Mouse (Mus musculus) heart, embryonic 12.5 days (tissue): ENCODE measurements around the gene H60b. TPM values are rescaled to one million over a fixed set of nuclear protein-coding genes. Genes with fewer than 3 reads are reported as not detected.
"Not testable (repeated sequence)": the region's sequence is repeated elsewhere in the genome, so short reads cannot be mapped to it uniquely, and the experiment has no call there.

Source experiments
- ATAC-seq: fragments of 200-750 bp; cut with Nextera tagmentation; 2 replicates; pipeline ENCODE4 v1.8.0; 2017; ENCODE audit warnings: moderate TSS enrichment, moderate library complexity; ENCODE audit not compliant: insufficient number of reproducible peaks, low FRiP score
- H3K27ac ChIP-seq: fragments of 300-500 bp; sonication (generic); 2 replicates; pipeline ENCODE4 v1.5.1; 2016; ENCODE audit warnings: mild to moderate bottlenecking, moderate library complexity; ENCODE audit not compliant: poor library complexity, severe bottlenecking
- H3K27me3 ChIP-seq: fragments of 300-500 bp; sonication (generic); replicated peaks from 2 replicates; pipeline ENCODE4 v1.6.1; 2016; ENCODE audit warnings: mild to moderate bottlenecking, moderate library complexity
- H3K36me3 ChIP-seq: fragments of 300-500 bp; sonication (generic); 2 replicates; pipeline ENCODE4 v1.6.1; 2016; ENCODE audit warnings: mild to moderate bottlenecking, moderate library complexity
- H3K4me1 ChIP-seq: fragments of 300-500 bp; sonication (generic); replicated peaks from 2 replicates; pipeline ENCODE4 v1.6.1; 2016; ENCODE audit warnings: mild to moderate bottlenecking
- H3K4me2 ChIP-seq: fragments of 300-500 bp; sonication (generic); 2 replicates; pipeline ENCODE4 v1.6.1; 2016; ENCODE audit warnings: mild to moderate bottlenecking, moderate library complexity
- H3K4me3 ChIP-seq: fragments of 300-500 bp; sonication (generic); 2 replicates; pipeline ENCODE4 v1.5.1; 2016; ENCODE audit warnings: mild to moderate bottlenecking
- H3K9ac ChIP-seq: fragments of 300-500 bp; sonication (generic); 2 replicates; pipeline ENCODE4 v1.6.1; 2016; ENCODE audit warnings: mild to moderate bottlenecking, moderate library complexity
- H3K9me3 ChIP-seq: fragments of 300-500 bp; sonication (generic); replicated peaks from 2 replicates; pipeline ENCODE4 v1.6.1; 2016; ENCODE audit warnings: mild to moderate bottlenecking, moderate library complexity
- WGBS: fragments of 180-500 bp; shearing (Covaris S2); methylation state at CpG from one replicate; pipeline ENCODE4 v1.1.7; 2016; 5-methylcytosine and 5-hydroxymethylcytosine counted together
- polyA plus RNA-seq: library from polyadenylated mRNA; unstranded; fragments of >200 nt; fragmentation: Nextera tagmentation; extraction: Ambion mirVana; gene quantifications from 2 replicates; pipeline ENCODE4 v1.2.1, GENCODE M21; 2016

Gene H60b
- polyA plus RNA-seq: 0.35 and 0.55 TPM in 2 replicates

DNA sequence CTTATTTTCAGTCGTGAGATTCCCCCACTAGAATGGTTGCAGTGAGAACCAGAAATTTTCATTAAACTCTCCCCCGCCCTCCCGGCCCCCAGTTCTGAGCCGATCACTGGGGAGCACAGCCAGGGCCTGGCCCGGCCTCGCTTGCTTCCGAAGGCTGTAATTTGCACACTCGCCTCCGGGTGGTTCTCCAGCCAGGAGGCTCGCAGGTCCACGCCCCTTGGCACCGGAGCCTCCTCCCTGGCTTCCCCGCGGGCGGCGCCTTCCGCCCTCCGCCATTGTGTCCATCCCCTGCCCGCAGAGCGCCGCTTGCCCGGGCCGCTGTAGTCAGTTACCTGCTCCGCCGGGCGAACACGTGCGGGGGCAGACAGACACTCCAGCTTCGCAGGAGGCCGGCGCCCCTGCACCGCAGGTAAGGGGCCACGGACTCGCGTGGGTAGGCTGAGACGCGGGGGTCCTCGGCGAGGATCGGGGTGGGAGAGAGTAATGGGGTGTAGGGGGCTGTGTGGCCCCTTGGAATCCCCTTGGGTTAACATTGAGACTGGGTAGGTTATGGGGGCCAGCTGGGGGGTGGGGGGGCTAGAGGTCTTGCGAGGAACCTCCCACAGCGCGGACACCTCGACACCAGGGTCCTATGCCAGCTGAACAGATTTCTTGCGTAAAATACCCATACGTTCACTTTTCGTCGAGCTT, at the start of gene H60b, which contains the start of gene Raet1e:
Gene H60b (plus strand): TSS at position 277 of the 690 bp plus-strand sequence.
Gene Raet1e (plus strand): TSS at position 260 of the 690 bp plus-strand sequence.
- H3K4me1 ChIP-seq, H3K9me3 ChIP-seq, H3K36me3 ChIP-seq, H3K27ac ChIP-seq: not testable (repeated sequence)
- under 1% methylated on average over 47 of the region's 48 CpGs for WGBS
- peaks cover 55% of the 10 kb centered on the region for H3K27me3 ChIP-seq
- peak; percentile 75 for ATAC-seq
- peak within 1 kb of the TSS; percentile 58 for H3K4me3 ChIP-seq
- H3K9ac ChIP-seq: peak within 1 kb of the TSS; percentile 41; the same call in 1 of the 2 replicates
- H3K4me2 ChIP-seq: peak within 1 kb of the TSS; percentile 87

DNA sequence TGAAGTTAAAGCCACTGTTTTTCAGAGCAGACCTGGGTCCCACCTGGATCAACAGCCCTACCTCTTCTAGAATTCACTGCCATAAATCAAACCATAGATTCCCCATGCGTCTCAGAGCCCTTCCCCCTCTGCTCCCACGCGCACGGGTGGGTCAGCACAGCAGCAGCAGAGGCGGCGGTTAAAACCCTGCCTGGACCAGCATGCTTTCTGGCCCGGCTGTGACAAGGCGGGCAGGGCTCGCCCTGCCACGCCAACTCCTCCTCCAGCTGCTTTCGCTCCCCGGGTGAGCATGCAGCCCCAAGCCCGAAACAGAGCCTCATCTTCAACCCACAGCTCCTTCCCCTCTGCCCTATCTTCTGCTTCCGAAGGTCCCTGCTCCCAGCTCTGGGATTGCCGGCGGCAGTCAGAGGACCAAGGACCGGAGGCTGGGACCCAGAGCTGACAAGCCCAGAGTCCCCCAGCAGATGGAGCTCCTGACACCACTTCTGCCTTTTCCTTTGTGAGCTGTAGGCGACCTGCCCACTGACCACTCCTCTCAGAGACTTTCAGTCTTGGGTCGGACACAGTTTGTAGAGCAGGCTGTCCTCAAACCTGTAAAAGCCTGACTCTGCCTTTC, 17.6 kb upstream of the H60b start:
- H3K4me1 ChIP-seq: 0 out of 2 replicates have a peak, but pooled peaks cover 3% of the 10 kb centered on the region
- WGBS: under 1% methylated on average over 19 of the region's 19 CpGs
- peak; percentile 29; the same call in 1 of the 2 replicates for ATAC-seq
- H3K27me3 ChIP-seq: no peaks in the 10 kb centered on the region
- H3K9ac ChIP-seq: peak overlapping the region; percentile 75
- H3K36me3 ChIP-seq: no peaks in the 10 kb centered on the region
- H3K4me3 ChIP-seq: peak overlapping the region; percentile 54
- no peak overlapping the region for H3K27ac ChIP-seq
- peak overlapping the region; percentile 92 for H3K4me2 ChIP-seq
- no peaks in the 10 kb centered on the region for H3K9me3 ChIP-seq

DNA sequence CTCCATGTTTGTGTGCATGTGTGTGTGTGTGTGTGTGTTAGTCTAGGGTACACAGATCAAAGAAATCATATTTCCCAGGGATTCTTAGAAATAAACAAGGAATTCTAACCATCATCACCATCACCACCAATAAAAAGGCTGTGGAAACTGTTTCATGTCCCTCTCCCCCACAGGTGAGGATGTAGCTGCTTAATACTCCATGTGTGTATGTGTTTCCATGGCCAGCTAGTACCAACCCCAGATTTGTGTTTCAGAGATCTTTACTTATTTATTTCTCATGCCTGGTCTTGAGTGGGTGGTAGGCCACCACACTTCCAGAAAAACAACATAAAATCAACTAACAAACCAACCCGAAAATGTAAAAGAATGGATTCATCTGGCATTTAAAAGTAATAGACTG, 16.2 kb upstream of the H60b start:
- WGBS: 76% methylated on average over 1 of the region's 1 CpGs

GRCm38 (mm10) chr10:22142926-22143325, 15.5 kb upstream of the H60b start:
- Histone ChIP-seq H3K27ac (no peak overlapping the region), H3K27me3 (no peaks in the 10 kb centered on the region), H3K4me1 (0 out of 2 replicates have a peak, but pooled peaks cover 3% of the 10 kb centered on the region), H3K4me3 (no peak overlapping the region), H3K9ac (no peak overlapping the region), H3K9me3 (no peaks in the 10 kb centered on the region), H3K36me3 (0 out of 2 replicates have a peak, but pooled peaks cover 4% of the 10 kb centered on the region), H3K4me2 (no peak overlapping the region)
- ATAC-seq: no peak
- WGBS: 67% methylated on average over 5 of the region's 5 CpGs

More for the DNA sequence above, 16.2 kb upstream of the H60b start:
- H3K36me3 ChIP-seq, H3K9me3 ChIP-seq, ATAC-seq, H3K9ac ChIP-seq, H3K4me3 ChIP-seq, H3K27me3 ChIP-seq, H3K27ac ChIP-seq, H3K4me1 ChIP-seq, H3K4me2 ChIP-seq: not testable (repeated sequence)

- H3K4me2 ChIP-seq: peak overlapping the region; percentile 83
- H3K9ac ChIP-seq: peak overlapping the region; percentile 86
- WGBS: 0% methylated on average over 50 of the region's 50 CpGs
- peaks cover 17% of the 10 kb centered on the region for H3K4me1 ChIP-seq
- 0 out of 2 replicates have a peak, but pooled peaks cover 4% of the 10 kb centered on the region for H3K36me3 ChIP-seq
- no peaks in the 10 kb centered on the region for H3K9me3 ChIP-seq
- ATAC-seq: peak; percentile 84
- peaks cover 21% of the 10 kb centered on the region for H3K27me3 ChIP-seq
- H3K4me3 ChIP-seq: peak overlapping the region; percentile 80
- H3K27ac ChIP-seq: peak overlapping the region; percentile 38
Measured at GRCm38 (mm10) chr10:22148441-22149072, 9.8 kb upstream of the H60b start.

DNA sequence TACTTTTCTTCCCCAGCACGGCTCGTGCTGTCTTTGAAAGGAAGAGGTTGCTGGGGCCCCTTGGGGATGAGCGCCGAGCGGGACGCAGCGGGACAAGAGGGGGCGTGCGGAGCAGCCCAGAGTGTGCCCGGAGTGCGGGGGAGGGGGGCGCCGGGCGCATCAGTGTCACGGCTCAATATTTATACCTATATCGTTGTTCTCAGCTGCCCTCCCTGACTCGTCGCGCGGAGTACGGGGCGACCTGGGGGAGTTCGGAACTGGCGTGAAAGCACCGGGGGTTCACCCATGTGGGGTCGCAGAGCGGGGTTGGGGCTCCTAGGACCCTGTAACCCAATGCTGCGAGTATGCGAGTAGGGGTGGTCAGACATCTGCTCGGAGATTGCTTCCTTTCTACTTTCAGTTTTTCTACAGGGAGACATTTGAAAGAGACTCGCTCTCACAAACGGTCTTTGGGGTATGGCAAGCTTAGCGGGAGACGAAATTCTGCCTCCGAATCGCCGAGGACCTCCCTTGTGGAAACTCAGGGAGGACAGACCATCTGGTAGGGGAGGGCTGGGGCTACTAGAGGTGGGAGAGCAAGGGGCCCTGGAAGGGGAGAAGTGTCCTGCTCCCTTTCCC, 9.2 kb upstream of the H60b start, which contains the start of gene E030030I06Rik:
Gene E030030I06Rik (minus strand): TSS at position 198 of the 618 bp plus-strand sequence.
- Histone ChIP-seq H3K9ac (peak within 1 kb of the TSS; percentile 86), H3K27me3 (peaks cover 23% of the 10 kb centered on the region), H3K4me1 (peaks cover 17% of the 10 kb centered on the region), H3K9me3 (no peaks in the 10 kb centered on the region), H3K4me3 (peak within 1 kb of the TSS; percentile 80), H3K4me2 (peak within 1 kb of the TSS; percentile 83), H3K36me3 (0 out of 2 replicates have a peak, but pooled peaks cover 4% of the 10 kb centered on the region), H3K27ac (peak within 1 kb of the TSS; percentile 38)
- under 1% methylated on average over 37 of the region's 37 CpGs for WGBS
- peak; percentile 20 for ATAC-seq

DNA sequence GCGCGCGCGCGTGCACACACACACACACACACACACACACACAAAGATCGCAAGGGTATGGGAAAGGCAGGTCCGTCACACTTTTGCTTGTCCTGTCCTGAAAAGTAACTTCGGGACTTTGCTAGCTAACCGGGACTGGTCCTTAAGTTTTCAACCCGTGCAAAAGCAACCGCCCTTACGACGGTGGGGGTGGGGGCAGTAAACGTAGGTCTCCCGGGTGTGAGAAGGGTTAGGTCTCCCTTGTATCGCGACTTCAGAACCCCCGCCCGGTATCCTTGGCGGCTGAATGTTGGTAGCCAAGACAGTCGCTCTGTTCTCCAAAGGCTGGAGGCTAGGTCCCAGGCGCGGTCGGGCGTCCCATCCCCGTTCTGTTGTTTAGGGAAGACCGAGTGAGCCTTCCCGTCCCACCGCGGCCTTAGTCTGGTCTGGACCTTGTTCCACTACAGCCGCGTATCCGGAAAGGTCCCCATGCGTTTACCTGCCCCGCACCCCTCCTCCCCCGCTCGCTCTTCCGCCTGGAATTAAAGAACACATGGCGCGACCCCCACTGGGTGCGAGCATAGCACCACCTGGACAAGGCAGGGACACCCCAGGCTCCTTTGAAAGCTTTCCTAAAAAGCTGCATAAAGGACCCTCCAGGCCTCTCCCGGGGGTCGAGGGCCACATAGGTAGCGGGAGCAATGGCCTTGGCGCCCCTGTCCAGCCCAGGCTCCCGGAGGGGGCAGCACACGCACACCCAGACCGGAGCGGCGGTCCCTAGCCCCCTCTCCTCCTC, 8.5 kb upstream of the H60b start:
- Histone ChIP-seq H3K4me2 (peak overlapping the region; percentile 83), H3K9me3 (no peaks in the 10 kb centered on the region), H3K27me3 (peaks cover 25% of the 10 kb centered on the region), H3K9ac (peak overlapping the region; percentile 86), H3K36me3 (0 out of 2 replicates have a peak, but pooled peaks cover 4% of the 10 kb centered on the region), H3K4me1 (peaks cover 17% of the 10 kb centered on the region), H3K4me3 (peak overlapping the region; percentile 80), H3K27ac (no peak overlapping the region)
- ATAC-seq: peak; percentile 26; the same call in 1 of the 2 replicates
- under 1% methylated on average over 45 of the region's 50 CpGs for WGBS

DNA sequence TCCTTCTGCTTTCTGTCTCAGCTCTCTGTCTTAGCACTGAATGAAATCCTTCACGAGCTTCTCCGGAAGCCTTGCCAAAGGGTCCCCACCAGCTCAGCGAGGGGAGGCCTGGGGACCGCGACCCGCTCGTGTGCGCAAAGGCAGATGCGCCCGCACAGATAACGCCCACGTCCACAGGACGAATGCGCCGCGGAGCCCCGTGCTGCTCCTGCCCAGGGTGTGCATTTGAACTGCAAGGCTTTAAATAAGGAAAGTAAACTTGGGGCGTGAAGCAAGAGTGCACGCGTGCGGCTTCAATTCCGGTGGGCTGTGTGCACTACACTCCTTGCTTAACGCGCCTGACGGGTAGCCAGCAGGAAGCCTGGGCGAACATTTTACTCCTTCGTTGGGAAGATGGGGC, 7.8 kb upstream of the H60b start:
- peak overlapping the region; percentile 80 for H3K4me3 ChIP-seq
- H3K4me1 ChIP-seq: peaks cover 17% of the 10 kb centered on the region
- H3K4me2 ChIP-seq: peak overlapping the region; percentile 83
- 0 out of 2 replicates have a peak, but pooled peaks cover 4% of the 10 kb centered on the region for H3K36me3 ChIP-seq
- no peak for ATAC-seq
- no peak overlapping the region for H3K27ac ChIP-seq
- 0 out of 2 replicates have a peak overlapping the region, but pooled peaks have one; percentile 16 for H3K9ac ChIP-seq
- H3K9me3 ChIP-seq: no peaks in the 10 kb centered on the region
- WGBS: under 1% methylated on average over 27 of the region's 27 CpGs
- H3K27me3 ChIP-seq: peaks cover 32% of the 10 kb centered on the region

GRCm38 (mm10) chr10:22151056-22151862, 7.1 kb upstream of the H60b start:
- Histone ChIP-seq H3K4me2 (peak overlapping the region; percentile 83), H3K4me3 (peak overlapping the region; percentile 40), H3K27me3 (peaks cover 39% of the 10 kb centered on the region), H3K4me1 (peaks cover 17% of the 10 kb centered on the region)
- H3K9me3 ChIP-seq, H3K36me3 ChIP-seq, ATAC-seq, H3K27ac ChIP-seq, H3K9ac ChIP-seq: not testable (repeated sequence)
- under 1% methylated on average over 55 of the region's 55 CpGs for WGBS
